Mouse (Mus musculus) G1E (cell line): ENCODE measurements at regions not wholly inside any gene's neighbourhood (a gene's known extent, or its start where the extent isn't known, plus 50 kb on each side); places are given as distances from the start of the nearest gene placed in this dataset.

Source experiments
- CTCF ChIP-seq: IDR thresholded peaks from 2 replicates; pipeline ENCODE4 v1.5.1; 2012; ENCODE audit warnings: low read depth, low read length, inconsistent platforms, mixed read lengths
- GATA1 ChIP-seq: IDR thresholded peaks from 2 replicates; pipeline ENCODE4 v1.6.1; 2012; ENCODE audit warnings: borderline replicate concordance, low read length, inconsistent platforms, mixed read lengths
- POLR2AphosphoS5 ChIP-seq: IDR thresholded peaks from 2 replicates; pipeline ENCODE4 v1.6.1; 2012; ENCODE audit warnings: low read depth, low read length, inconsistent platforms; ENCODE audit not compliant: insufficient replicate concordance
- TAL1 ChIP-seq: conservative IDR thresholded peaks from 2 replicates; pipeline ENCODE4 v1.6.1; 2012; ENCODE audit warnings: low read depth, low read length, inconsistent platforms, mixed read lengths

DNA sequence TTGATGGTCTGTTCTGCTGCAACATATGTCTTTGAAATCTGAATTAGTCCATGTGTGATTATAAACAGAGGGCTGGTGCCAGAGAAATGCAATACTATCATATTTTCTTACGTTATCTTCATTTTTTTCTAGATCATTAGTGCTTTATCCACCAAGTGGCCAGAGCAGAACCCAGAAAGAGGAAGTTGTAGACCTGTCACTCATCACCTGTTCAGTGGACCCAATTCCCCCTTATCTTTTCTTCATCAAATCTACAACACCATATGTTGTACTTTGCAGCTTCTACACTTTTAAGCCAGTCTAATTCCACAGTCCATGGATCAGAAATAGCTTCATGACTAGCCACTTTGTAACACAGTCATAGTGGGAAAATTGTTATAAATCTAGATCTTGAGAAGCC is 145.0 kb downstream of the Rab38 start:
- no peak for TF ChIP-seq CTCF
- no peak for TF ChIP-seq POLR2AphosphoS5
- TF ChIP-seq GATA1: no peak
- TF ChIP-seq TAL1: no peak
